Mouse (Mus musculus): ENCODE measurements around the gene Gm49358.
A peak's percentile ranks its signal among the peaks of the same experiment; 100 is the strongest.

The Gm49358 gene

GRCm38 (mm10) chr10:86814292-86815131 is 50.7 kb downstream of the Gm49358 start:
- DNase-seq (ENCODE audit: low read depth) = no peak

- DNase-seq (ENCODE audit: low read depth) = no peak
These were observed 51.4 kb downstream of the Gm49358 start for GRCm38 (mm10) chr10:86815133-86815532.

- DNase-seq (ENCODE audit: low read depth) = no peak
These were observed 55.9 kb downstream of the Gm49358 start for GRCm38 (mm10) chr10:86819649-86820165.

- DNase-seq (ENCODE audit: low read depth) = no peak
These were observed 57.2 kb downstream of the Gm49358 start for GRCm38 (mm10) chr10:86821014-86821413.

GRCm38 (mm10) chr10:86824093-86824492 is 60.3 kb downstream of the Gm49358 start:
- no peak for DNase-seq (ENCODE audit: low read depth)

- DNase-seq (ENCODE audit: low read depth) = no peak
These were observed 61.1 kb downstream of the Gm49358 start for GRCm38 (mm10) chr10:86824871-86825270.

- DNase-seq (ENCODE audit: low read depth) = peak; percentile 48
These were observed 62.2 kb downstream of the Gm49358 start for GRCm38 (mm10) chr10:86825871-86826522.

GRCm38 (mm10) chr10:86826929-86827328 is 63.2 kb downstream of the Gm49358 start:
- no peak for DNase-seq (ENCODE audit: low read depth)

- DNase-seq (ENCODE audit: low read depth) = no peak
These were observed 64.7 kb downstream of the Gm49358 start for GRCm38 (mm10) chr10:86828221-86829135.

GRCm38 (mm10) chr10:86829515-86829914 is 65.7 kb downstream of the Gm49358 start:
- no peak for DNase-seq (ENCODE audit: low read depth)

GRCm38 (mm10) chr10:86836784-86837183 is 73.0 kb downstream of the Gm49358 start:
- DNase-seq (ENCODE audit: low read depth) = no peak

GRCm38 (mm10) chr10:86838827-86839226 is 75.1 kb downstream of the Gm49358 start:
- DNase-seq (ENCODE audit: low read depth) = no peak

GRCm38 (mm10) chr10:86842659-86843058 is 78.9 kb downstream of the Gm49358 start:
- DNase-seq (ENCODE audit: low read depth) = no peak

GRCm38 (mm10) chr10:86846926-86847467 is 83.2 kb downstream of the Gm49358 start:
- no peak for DNase-seq (ENCODE audit: low read depth)

GRCm38 (mm10) chr10:86849087-86849486 is 85.3 kb downstream of the Gm49358 start:
- no peak for DNase-seq (ENCODE audit: low read depth)

- peak; percentile 43 for DNase-seq (ENCODE audit: low read depth)
These were observed 85.7 kb downstream of the Gm49358 start for GRCm38 (mm10) chr10:86849508-86849907.

GRCm38 (mm10) chr10:86852160-86852559 is 88.4 kb downstream of the Gm49358 start:
- no peak for DNase-seq (ENCODE audit: low read depth)

GRCm38 (mm10) chr10:86853433-86853832 is 89.7 kb downstream of the Gm49358 start:
- no peak for DNase-seq (ENCODE audit: low read depth)

- DNase-seq (ENCODE audit: low read depth) = no peak
These were observed 96.6 kb downstream of the Gm49358 start for GRCm38 (mm10) chr10:86860396-86860795.

- no peak for DNase-seq (ENCODE audit: low read depth)
These were observed 98.7 kb downstream of the Gm49358 start for GRCm38 (mm10) chr10:86862496-86862895.

GRCm38 (mm10) chr10:86863429-86863828 is 99.7 kb downstream of the Gm49358 start:
- no peak for DNase-seq (ENCODE audit: low read depth)

- no peak for DNase-seq (ENCODE audit: low read depth)
These were observed 108.3 kb downstream of the Gm49358 start for GRCm38 (mm10) chr10:86872121-86872520.
